Mouse (Mus musculus): ENCODE data around the gene Olfr732. TPM values are rescaled to one million over a fixed set of nuclear protein-coding genes. Genes with fewer than 3 reads are reported as not detected.

The Olfr732 gene
- polyA plus RNA-seq (2014; fragmentation: Nextera tagmentation; extraction: Ambion mirVana) = not detected in 2 replicates

- H3K4me3 ChIP-seq (ENCODE audit: low read depth, low read length) = no peak within 1 kb of the TSS
- no peaks in the 10 kb centered on the region for H3K4me1 ChIP-seq (ENCODE audit: control insufficient read depth, insufficient read depth, low read length)
- no peak for ATAC-seq (ENCODE audit: insufficient number of reproducible peaks, low FRiP score, low TSS enrichment, low read depth)
- no peaks in the 10 kb centered on the region for H3K27me3 ChIP-seq (ENCODE audit: control insufficient read depth, insufficient read depth, low read length)
- no peak within 1 kb of the TSS for H3K9ac ChIP-seq (ENCODE audit: low read length)
- H3K36me3 ChIP-seq (ENCODE audit: control insufficient read depth, insufficient read depth, low read length) = no peaks in the 10 kb centered on the region
- DNase-seq (ENCODE audit: low spot score) = no peak
- 100% methylated on average over 1 of the region's 1 CpGs for WGBS
- H3K27ac ChIP-seq (replicated peaks; ENCODE audit: low read depth, low read length) = no peak within 1 kb of the TSS
- no peak within 1 kb of the TSS for H3K4me2 ChIP-seq (ENCODE audit: low read depth, severe bottlenecking)
- H3K9me3 ChIP-seq (ENCODE audit: control insufficient read depth, low read length) = no peaks in the 10 kb centered on the region
Observed at GRCm38 (mm10) chr14:50284106-50284505, at the start of gene Olfr732. TSS of gene Olfr732 (minus strand) at chr14:50284206.

DNA sequence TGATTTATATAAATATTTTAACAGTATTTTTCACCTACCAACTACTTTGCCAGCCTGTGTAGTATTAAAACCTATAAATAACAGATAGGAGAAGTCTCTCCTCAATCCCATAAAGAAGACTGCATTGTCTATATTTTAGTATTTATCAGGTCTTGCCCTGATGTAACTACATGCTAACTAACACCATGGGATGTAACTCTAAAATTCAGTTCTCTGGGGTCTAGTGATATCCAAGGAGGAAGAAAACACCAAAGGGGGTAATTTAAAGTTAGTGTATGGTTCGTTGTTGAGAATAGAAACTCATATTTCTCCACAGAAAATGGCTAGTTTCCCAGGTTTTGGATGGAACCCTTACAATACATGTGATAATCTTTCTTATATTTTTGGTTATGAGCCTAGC lies 42.7 kb upstream of the Olfr732 start, which contains the start of gene Olfr734:
TSS of gene Olfr734 (minus strand) at position 101 of the 400 bp plus-strand sequence.
- Histone ChIP-seq H3K27ac (replicated peaks; ENCODE audit: low read depth, low read length) (no peak within 1 kb of the TSS), H3K27me3 (ENCODE audit: control insufficient read depth, insufficient read depth, low read length) (no peaks in the 10 kb centered on the region), H3K4me3 (ENCODE audit: low read depth, low read length) (no peak within 1 kb of the TSS), H3K9ac (ENCODE audit: low read length) (no peak within 1 kb of the TSS), H3K4me1 (ENCODE audit: control insufficient read depth, insufficient read depth, low read length) (no peaks in the 10 kb centered on the region), H3K4me2 (ENCODE audit: low read depth, severe bottlenecking) (no peak within 1 kb of the TSS), H3K9me3 (ENCODE audit: control insufficient read depth, low read length) (no peaks in the 10 kb centered on the region), H3K36me3 (ENCODE audit: control insufficient read depth, insufficient read depth, low read length) (no peaks in the 10 kb centered on the region)
- no peak for ATAC-seq (ENCODE audit: insufficient number of reproducible peaks, low FRiP score, low TSS enrichment, low read depth)
- no peak for DNase-seq (ENCODE audit: low spot score)
- WGBS = 75% methylated on average over 1 of the region's 1 CpGs

GRCm38 (mm10) chr14:50301422-50301821 lies 17.4 kb upstream of the Olfr732 start, which contains the start of gene Olfr733:
TSS of gene Olfr733 (minus strand) at chr14:50301522.
- Histone ChIP-seq H3K9ac (ENCODE audit: low read length) (no peak within 1 kb of the TSS), H3K4me3 (ENCODE audit: low read depth, low read length) (no peak within 1 kb of the TSS), H3K4me1 (ENCODE audit: control insufficient read depth, insufficient read depth, low read length) (no peaks in the 10 kb centered on the region), H3K4me2 (ENCODE audit: low read depth, severe bottlenecking) (no peak within 1 kb of the TSS), H3K27ac (replicated peaks; ENCODE audit: low read depth, low read length) (no peak within 1 kb of the TSS), H3K27me3 (ENCODE audit: control insufficient read depth, insufficient read depth, low read length) (no peaks in the 10 kb centered on the region), H3K9me3 (ENCODE audit: control insufficient read depth, low read length) (no peaks in the 10 kb centered on the region), H3K36me3 (ENCODE audit: control insufficient read depth, insufficient read depth, low read length) (no peaks in the 10 kb centered on the region)
- ATAC-seq (ENCODE audit: insufficient number of reproducible peaks, low FRiP score, low TSS enrichment, low read depth) = no peak
- DNase-seq (ENCODE audit: low spot score) = no peak

GRCm38 (mm10) chr14:50241766-50242165 lies 42.2 kb downstream of the Olfr732 start, which contains the start of gene Olfr731:
TSS of gene Olfr731 (minus strand) at chr14:50241866.
- 85% methylated on average over 4 of the region's 4 CpGs for WGBS
- no peak within 1 kb of the TSS for H3K9ac ChIP-seq (ENCODE audit: low read length)
- no peak for ATAC-seq (ENCODE audit: insufficient number of reproducible peaks, low FRiP score, low TSS enrichment, low read depth)
- no peak within 1 kb of the TSS for H3K4me3 ChIP-seq (ENCODE audit: low read depth, low read length)
- H3K36me3 ChIP-seq (ENCODE audit: control insufficient read depth, insufficient read depth, low read length) = no peaks in the 10 kb centered on the region
- no peaks in the 10 kb centered on the region for H3K9me3 ChIP-seq (ENCODE audit: control insufficient read depth, low read length)
- no peak within 1 kb of the TSS for H3K4me2 ChIP-seq (ENCODE audit: low read depth, severe bottlenecking)
- H3K27me3 ChIP-seq (ENCODE audit: control insufficient read depth, insufficient read depth, low read length) = no peaks in the 10 kb centered on the region
- H3K4me1 ChIP-seq (ENCODE audit: control insufficient read depth, insufficient read depth, low read length) = no peaks in the 10 kb centered on the region
- H3K27ac ChIP-seq (replicated peaks; ENCODE audit: low read depth, low read length) = no peak within 1 kb of the TSS
- no peak for DNase-seq (ENCODE audit: low spot score)

Other genes starting within 250 kb of the Olfr732 start
- gene Olfr725, start 243.8 kb downstream of the Olfr732 start, polyA plus RNA-seq (2014; fragmentation: Nextera tagmentation; extraction: Ambion mirVana) = 0.23 TPM in 1 of 2 replicates, not detected in the other
- gene Olfr726, start 193.3 kb downstream of the Olfr732 start, polyA plus RNA-seq (2014; fragmentation: Nextera tagmentation; extraction: Ambion mirVana) = not detected in 2 replicates
- gene Olfr727, start 161.0 kb downstream of the Olfr732 start, polyA plus RNA-seq (2014; fragmentation: Nextera tagmentation; extraction: Ambion mirVana) = not detected in 2 replicates
- gene Olfr728, start 141.5 kb downstream of the Olfr732 start, polyA plus RNA-seq (2014; fragmentation: Nextera tagmentation; extraction: Ambion mirVana) = not detected in 2 replicates
- 0.06 TPM in 1 of 2 replicates, not detected in the other for gene Olfr729, start 131.3 kb downstream of the Olfr732 start, polyA plus RNA-seq (2014; fragmentation: Nextera tagmentation; extraction: Ambion mirVana)
- gene Olfr730, start 96.0 kb downstream of the Olfr732 start, polyA plus RNA-seq (2014; fragmentation: Nextera tagmentation; extraction: Ambion mirVana) = not detected in 2 replicates
- gene Olfr731, start 42.3 kb downstream of the Olfr732 start, polyA plus RNA-seq (2014; fragmentation: Nextera tagmentation; extraction: Ambion mirVana) = not detected in 2 replicates
- not detected in 2 replicates for gene Olfr733, start 17.3 kb upstream of the Olfr732 start, polyA plus RNA-seq (2014; fragmentation: Nextera tagmentation; extraction: Ambion mirVana)
- not detected in 2 replicates for gene Olfr734, start 42.6 kb upstream of the Olfr732 start, polyA plus RNA-seq (2014; fragmentation: Nextera tagmentation; extraction: Ambion mirVana)
- gene Olfr735, start 64.7 kb upstream of the Olfr732 start, polyA plus RNA-seq (2014; fragmentation: Nextera tagmentation; extraction: Ambion mirVana) = not detected in 2 replicates
- gene Tlr11, start 73.7 kb upstream of the Olfr732 start, polyA plus RNA-seq (2014; fragmentation: Nextera tagmentation; extraction: Ambion mirVana) = not detected in 2 replicates
- not detected in 2 replicates for gene Olfr736, start 97.0 kb upstream of the Olfr732 start, polyA plus RNA-seq (2014; fragmentation: Nextera tagmentation; extraction: Ambion mirVana)
- not detected in 2 replicates for gene Olfr738, start 123.4 kb upstream of the Olfr732 start, polyA plus RNA-seq (2014; fragmentation: Nextera tagmentation; extraction: Ambion mirVana)
- gene Olfr739, start 134.4 kb upstream of the Olfr732 start, polyA plus RNA-seq (2014; fragmentation: Nextera tagmentation; extraction: Ambion mirVana) = not detected in 2 replicates
- not detected in 2 replicates for gene Olfr740, start 161.3 kb upstream of the Olfr732 start, polyA plus RNA-seq (2014; fragmentation: Nextera tagmentation; extraction: Ambion mirVana)
- not detected in 2 replicates for gene Olfr741, start 188.5 kb upstream of the Olfr732 start, polyA plus RNA-seq (2014; fragmentation: Nextera tagmentation; extraction: Ambion mirVana)
- gene Olfr742, start 219.4 kb upstream of the Olfr732 start, polyA plus RNA-seq (2014; fragmentation: Nextera tagmentation; extraction: Ambion mirVana) = not detected in 2 replicates
- not detected in 2 replicates for gene Olfr743, start 237.6 kb upstream of the Olfr732 start, polyA plus RNA-seq (2014; fragmentation: Nextera tagmentation; extraction: Ambion mirVana)